Mouse (Mus musculus): Measurements from ENCODE around the gene Pnmal2.

- no peak for TF ChIP-seq POLR2A (IDR thresholded peaks at IDR 0.05; ENCODE audit: low read depth, low read length)
- TF ChIP-seq CTCF (IDR thresholded peaks at IDR 0.05; ENCODE audit: extremely low read depth, insufficient read depth, insufficient read length, insufficient replicate concordance) = no peak
These were observed 15.2 kb downstream of the Pnmal2 start, which contains the start of gene Pnmal1 for GRCm38 (mm10) chr7:16959539-16960187.
